Mouse (Mus musculus) small intestine, adult 2 months (tissue): Measurements from ENCODE around the gene Il23r.

Experiments
- CTCF ChIP-seq: fragments of 200-500 bp; IDR thresholded peaks from 2 replicates; pipeline ENCODE4 v1.5.1; 2012; ENCODE audit warnings: low read depth, mild to moderate bottlenecking, control low read depth, inconsistent platforms, low read length, moderate library complexity, mixed read lengths; ENCODE audit not compliant: insufficient replicate concordance, insufficient read length; ENCODE audit errors: extremely low read depth
- POLR2A ChIP-seq: fragments of 200-500 bp; IDR thresholded peaks from 2 replicates; pipeline ENCODE4 v1.6.1; 2012; ENCODE audit warnings: low read depth, mild to moderate bottlenecking, control low read depth, inconsistent platforms, low read length, moderate library complexity

DNA sequence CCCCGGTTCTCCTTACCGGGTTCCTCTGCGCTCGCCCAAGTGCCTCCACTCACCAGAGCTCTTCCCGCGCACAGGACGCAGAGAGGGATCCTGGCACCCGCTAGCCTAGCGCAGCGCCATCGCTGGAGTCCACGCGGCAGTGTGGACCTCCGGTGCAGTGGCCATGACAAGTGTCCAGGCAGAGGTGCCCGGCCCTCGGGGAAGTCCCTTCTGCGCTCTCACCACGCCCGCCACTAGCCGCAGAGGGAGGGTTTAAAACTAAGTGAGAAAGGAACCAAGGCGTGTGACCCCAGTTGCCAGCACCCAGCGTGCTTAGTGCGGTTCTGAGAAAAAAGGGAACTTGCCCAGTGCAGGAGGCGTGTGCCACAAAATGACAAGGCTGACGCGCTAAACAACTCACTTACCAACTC lies 115.7 kb downstream of the Il23r start, which contains the start of gene Il12rb2:
- TF ChIP-seq CTCF (no peak), POLR2A (no peak)
